Mouse (Mus musculus) heart, embryonic 12.5 days (tissue): Measurements from ENCODE around the gene Glrb. TPM values are rescaled to one million over a fixed set of nuclear protein-coding genes. Genes with fewer than 3 reads are reported as not detected.

Experiments used
- ATAC-seq: fragments of 200-750 bp; cut with Nextera tagmentation; 2 replicates; pipeline ENCODE4 v1.8.0; 2017; ENCODE audit warnings: moderate TSS enrichment, moderate library complexity; ENCODE audit not compliant: insufficient number of reproducible peaks, low FRiP score
- H3K27ac ChIP-seq: fragments of 300-500 bp; sonication (generic); 2 replicates; pipeline ENCODE4 v1.5.1; 2016; ENCODE audit warnings: mild to moderate bottlenecking, moderate library complexity; ENCODE audit not compliant: poor library complexity, severe bottlenecking
- H3K27me3 ChIP-seq: fragments of 300-500 bp; sonication (generic); replicated peaks from 2 replicates; pipeline ENCODE4 v1.6.1; 2016; ENCODE audit warnings: mild to moderate bottlenecking, moderate library complexity
- H3K36me3 ChIP-seq: fragments of 300-500 bp; sonication (generic); 2 replicates; pipeline ENCODE4 v1.6.1; 2016; ENCODE audit warnings: mild to moderate bottlenecking, moderate library complexity
- H3K4me1 ChIP-seq: fragments of 300-500 bp; sonication (generic); replicated peaks from 2 replicates; pipeline ENCODE4 v1.6.1; 2016; ENCODE audit warnings: mild to moderate bottlenecking
- H3K4me2 ChIP-seq: fragments of 300-500 bp; sonication (generic); 2 replicates; pipeline ENCODE4 v1.6.1; 2016; ENCODE audit warnings: mild to moderate bottlenecking, moderate library complexity
- H3K4me3 ChIP-seq: fragments of 300-500 bp; sonication (generic); 2 replicates; pipeline ENCODE4 v1.5.1; 2016; ENCODE audit warnings: mild to moderate bottlenecking
- H3K9ac ChIP-seq: fragments of 300-500 bp; sonication (generic); 2 replicates; pipeline ENCODE4 v1.6.1; 2016; ENCODE audit warnings: mild to moderate bottlenecking, moderate library complexity
- H3K9me3 ChIP-seq: fragments of 300-500 bp; sonication (generic); replicated peaks from 2 replicates; pipeline ENCODE4 v1.6.1; 2016; ENCODE audit warnings: mild to moderate bottlenecking, moderate library complexity
- WGBS: fragments of 180-500 bp; shearing (Covaris S2); methylation state at CpG from one replicate; pipeline ENCODE4 v1.1.7; 2016; 5-methylcytosine and 5-hydroxymethylcytosine counted together
- polyA plus RNA-seq: library from polyadenylated mRNA; unstranded; fragments of >200 nt; fragmentation: Nextera tagmentation; extraction: Ambion mirVana; gene quantifications from 2 replicates; pipeline ENCODE4 v1.2.1, GENCODE M21; 2016

Gene Glrb
- polyA plus RNA-seq = 5.2 and 6.0 TPM in 2 replicates

DNA sequence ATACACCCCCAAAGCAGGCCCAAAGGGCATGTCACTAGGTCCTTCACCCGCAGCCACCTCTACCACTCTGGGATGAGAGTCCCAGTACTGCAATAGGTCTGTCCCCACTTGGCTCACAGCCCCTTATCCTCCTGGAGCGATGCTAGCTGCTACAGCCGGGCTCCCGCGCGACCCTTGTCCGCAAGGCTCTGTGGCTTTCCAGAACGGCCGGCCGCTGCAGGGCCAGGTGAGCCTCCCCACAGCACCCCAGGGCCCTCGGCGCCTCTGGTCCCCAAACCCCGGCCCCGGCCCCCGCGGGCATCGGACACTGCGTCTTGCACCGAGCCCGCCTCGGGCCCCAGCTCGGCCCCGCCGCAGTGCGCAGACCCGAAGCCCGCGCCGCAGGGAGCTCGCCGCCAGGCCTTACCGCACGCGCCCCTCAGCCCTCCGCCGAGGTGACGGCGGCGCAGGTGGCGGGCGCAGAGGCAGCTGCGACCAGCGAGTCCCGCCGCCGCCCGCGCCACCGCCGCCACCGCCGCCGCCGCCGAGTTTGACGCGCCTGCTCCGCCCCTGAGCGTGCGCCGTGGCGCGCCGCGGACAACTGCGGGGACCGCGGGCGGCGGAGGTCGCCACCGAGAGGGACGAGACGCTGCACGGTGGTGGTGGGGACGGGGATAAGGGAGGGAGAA lies at the start of gene Glrb:
TSS of gene Glrb (minus strand) at position 550 of the 668 bp plus-strand sequence.
- H3K4me1 ChIP-seq = 0 out of 2 replicates have a peak, but pooled peaks cover 2% of the 10 kb centered on the region
- under 1% methylated on average over 72 of the region's 76 CpGs for WGBS
- H3K27ac ChIP-seq = no peak within 1 kb of the TSS
- H3K9ac ChIP-seq = peak within 1 kb of the TSS; percentile 85
- H3K9me3 ChIP-seq = no peaks in the 10 kb centered on the region
- peak within 1 kb of the TSS; percentile 84 for H3K4me3 ChIP-seq
- peaks cover 7% of the 10 kb centered on the region; the same call in 1 of the 2 replicates for H3K27me3 ChIP-seq
- H3K36me3 ChIP-seq = no peaks in the 10 kb centered on the region
- ATAC-seq = peak; percentile 64
- peak within 1 kb of the TSS; percentile 98 for H3K4me2 ChIP-seq

DNA sequence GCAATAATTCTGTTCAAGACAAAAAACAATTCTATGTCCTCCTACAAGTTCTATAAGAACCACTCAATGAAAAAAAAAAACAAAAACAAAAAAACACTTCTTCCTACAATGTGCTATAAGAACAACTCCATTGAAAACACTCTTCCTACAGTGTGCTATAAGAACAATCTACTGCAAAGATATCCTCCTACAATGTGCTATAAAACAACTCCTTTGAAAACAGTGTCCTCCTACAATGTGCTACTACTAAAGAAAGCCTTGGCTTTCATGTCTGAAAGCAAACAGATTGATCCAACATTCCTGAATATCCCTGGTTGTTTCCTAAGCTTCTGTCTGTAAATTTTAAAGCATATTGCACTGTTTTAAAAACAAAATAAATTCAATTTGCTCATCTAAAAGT lies 46.5 kb upstream of the Glrb start:
- Histone ChIP-seq H3K4me1 (no peaks in the 10 kb centered on the region), H3K9me3 (no peaks in the 10 kb centered on the region), H3K27me3 (no peaks in the 10 kb centered on the region), H3K4me3 (no peak overlapping the region), H3K36me3 (no peaks in the 10 kb centered on the region), H3K27ac (no peak overlapping the region), H3K4me2 (no peak overlapping the region), H3K9ac (no peak overlapping the region)
- ATAC-seq = no peak

GRCm38 (mm10) chr3:80958591-80958990 lies 45.1 kb upstream of the Glrb start:
- Histone ChIP-seq H3K9me3 (no peaks in the 10 kb centered on the region), H3K27ac (no peak overlapping the region), H3K9ac (no peak overlapping the region), H3K27me3 (no peaks in the 10 kb centered on the region), H3K4me3 (no peak overlapping the region), H3K4me1 (no peaks in the 10 kb centered on the region), H3K4me2 (no peak overlapping the region), H3K36me3 (no peaks in the 10 kb centered on the region)
- no peak for ATAC-seq
- WGBS = 29% methylated on average over 1 of the region's 1 CpGs

DNA sequence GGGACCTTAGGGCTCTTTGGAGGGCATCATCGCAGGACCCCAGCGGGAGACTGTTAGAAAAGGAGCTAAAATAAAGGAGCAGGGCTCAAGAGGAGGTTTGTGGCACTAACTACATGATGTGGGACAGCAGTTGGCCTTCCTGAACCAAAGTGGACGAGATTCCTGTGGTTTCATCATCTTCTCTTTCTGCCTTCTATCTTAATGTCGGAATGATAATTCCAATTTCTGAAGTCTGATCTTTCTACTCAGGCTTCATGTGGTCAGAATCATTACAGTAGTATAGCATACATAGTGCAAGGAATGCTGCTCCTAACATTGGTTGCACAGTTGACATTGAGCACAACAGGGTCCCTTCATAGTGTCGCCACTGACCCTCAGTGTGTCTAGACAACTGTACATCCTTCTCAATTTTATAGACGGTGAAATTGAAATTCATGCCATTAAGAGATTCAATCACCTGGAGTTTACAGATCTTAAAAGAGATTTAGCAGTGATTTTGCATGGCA lies 372 bp upstream of the Glrb start:
- peak overlapping the region; percentile 85 for H3K9ac ChIP-seq
- no peaks in the 10 kb centered on the region for H3K36me3 ChIP-seq
- H3K4me2 ChIP-seq = peak overlapping the region; percentile 98
- H3K27me3 ChIP-seq = peaks cover 7% of the 10 kb centered on the region; the same call in 1 of the 2 replicates
- H3K4me3 ChIP-seq = peak overlapping the region; percentile 84
- 0 out of 2 replicates have a peak, but pooled peaks cover 2% of the 10 kb centered on the region for H3K4me1 ChIP-seq
- no peak for ATAC-seq
- no peaks in the 10 kb centered on the region for H3K9me3 ChIP-seq
- 25% methylated on average over 6 of the region's 6 CpGs for WGBS
- no peak overlapping the region for H3K27ac ChIP-seq

DNA sequence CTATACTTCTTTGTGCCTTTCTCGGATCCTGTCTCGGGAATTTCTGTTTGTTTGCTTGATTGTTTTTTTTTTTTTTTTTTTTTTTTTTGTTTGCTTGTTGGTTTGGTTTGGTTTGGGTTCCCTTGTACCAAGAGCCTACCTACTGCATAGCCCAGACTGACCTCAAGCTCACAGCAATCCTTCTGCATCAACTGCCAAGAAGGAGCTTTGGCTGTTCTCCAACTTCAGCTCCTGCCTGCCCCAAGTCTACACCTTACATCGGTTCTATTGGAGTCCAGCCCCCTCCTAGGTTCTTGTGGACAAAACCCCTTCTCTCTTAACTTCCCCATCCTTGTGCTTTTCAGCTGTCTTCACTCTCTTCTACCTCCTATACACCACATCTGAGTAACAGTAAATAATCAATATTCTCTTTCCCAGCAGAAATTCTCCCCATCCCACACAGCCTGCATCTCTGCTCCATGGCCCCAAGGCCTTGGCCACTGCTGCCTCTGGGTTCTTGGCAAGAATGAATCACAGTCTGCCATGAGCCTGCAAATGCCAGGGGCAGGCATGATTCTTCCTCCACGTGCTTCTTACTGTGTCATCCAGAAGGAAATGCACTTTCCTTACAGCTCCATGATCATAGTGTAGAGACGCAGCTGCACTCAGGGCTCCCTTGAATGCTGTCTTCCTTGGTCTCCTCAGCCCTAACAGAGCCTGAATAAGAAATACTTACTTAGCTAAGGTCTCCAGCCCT lies 18.5 kb downstream of the Glrb start:
- H3K4me3 ChIP-seq = no peak overlapping the region
- no peak overlapping the region for H3K27ac ChIP-seq
- 76% methylated on average over 5 of the region's 5 CpGs for whole genome bisulfite sequencing
- H3K4me2 ChIP-seq = no peak overlapping the region
- no peaks in the 10 kb centered on the region for H3K9me3 ChIP-seq
- peaks cover 5% of the 10 kb centered on the region; the same call in 1 of the 2 replicates for H3K4me1 ChIP-seq
- ATAC-seq = no peak
- no peaks in the 10 kb centered on the region for H3K36me3 ChIP-seq
- no peaks in the 10 kb centered on the region for H3K27me3 ChIP-seq
- H3K9ac ChIP-seq = no peak overlapping the region

- 90% methylated on average over 5 of the region's 5 CpGs for WGBS
- H3K9ac ChIP-seq = no peak overlapping the region
- H3K27me3 ChIP-seq = no peaks in the 10 kb centered on the region
- H3K36me3 ChIP-seq = no peaks in the 10 kb centered on the region
- no peak overlapping the region for H3K4me2 ChIP-seq
- ATAC-seq = no peak
- H3K4me3 ChIP-seq = no peak overlapping the region
- H3K4me1 ChIP-seq = peaks cover 5% of the 10 kb centered on the region; the same call in 1 of the 2 replicates
- no peaks in the 10 kb centered on the region for H3K9me3 ChIP-seq
- no peak overlapping the region for H3K27ac ChIP-seq
Observed at GRCm38 (mm10) chr3:80894328-80894727, 19.1 kb downstream of the Glrb start.

- Histone ChIP-seq H3K9me3 (no peaks in the 10 kb centered on the region), H3K9ac (no peak overlapping the region), H3K4me3 (no peak overlapping the region), H3K4me2 (no peak overlapping the region), H3K27ac (no peak overlapping the region), H3K4me1 (peaks cover 5% of the 10 kb centered on the region; the same call in 1 of the 2 replicates), H3K36me3 (no peaks in the 10 kb centered on the region), H3K27me3 (no peaks in the 10 kb centered on the region)
- WGBS = 45% methylated on average over 4 of the region's 4 CpGs
- ATAC-seq = no peak
Observed at GRCm38 (mm10) chr3:80893055-80893690, 20.3 kb downstream of the Glrb start.

DNA sequence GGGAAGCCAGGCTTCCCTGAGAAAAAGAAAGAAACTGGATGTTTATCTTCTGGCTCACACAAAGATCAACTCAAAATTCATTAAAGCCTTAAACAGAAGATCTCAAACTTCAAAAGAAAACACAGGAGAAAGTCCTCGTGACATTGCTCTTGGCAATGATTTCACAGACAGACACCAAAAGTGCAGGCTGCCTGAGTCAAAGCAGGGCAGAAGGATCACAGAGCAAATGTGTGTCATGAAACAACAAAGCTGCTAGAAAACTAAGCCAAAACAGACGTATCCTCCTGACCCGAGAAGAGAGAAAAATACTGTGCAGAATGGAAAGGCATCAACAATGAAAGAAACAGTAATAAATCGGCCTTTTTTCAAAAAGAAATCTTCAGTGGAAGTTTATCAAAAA lies 22.4 kb downstream of the Glrb start:
- Histone ChIP-seq H3K4me3 (no peak overlapping the region), H3K4me2 (no peak overlapping the region), H3K4me1 (peaks cover 5% of the 10 kb centered on the region; the same call in 1 of the 2 replicates), H3K9ac (no peak overlapping the region), H3K9me3 (no peaks in the 10 kb centered on the region), H3K27me3 (no peaks in the 10 kb centered on the region), H3K27ac (no peak overlapping the region), H3K36me3 (no peaks in the 10 kb centered on the region)
- 40% methylated on average over 4 of the region's 4 CpGs for WGBS
- ATAC-seq = no peak

DNA sequence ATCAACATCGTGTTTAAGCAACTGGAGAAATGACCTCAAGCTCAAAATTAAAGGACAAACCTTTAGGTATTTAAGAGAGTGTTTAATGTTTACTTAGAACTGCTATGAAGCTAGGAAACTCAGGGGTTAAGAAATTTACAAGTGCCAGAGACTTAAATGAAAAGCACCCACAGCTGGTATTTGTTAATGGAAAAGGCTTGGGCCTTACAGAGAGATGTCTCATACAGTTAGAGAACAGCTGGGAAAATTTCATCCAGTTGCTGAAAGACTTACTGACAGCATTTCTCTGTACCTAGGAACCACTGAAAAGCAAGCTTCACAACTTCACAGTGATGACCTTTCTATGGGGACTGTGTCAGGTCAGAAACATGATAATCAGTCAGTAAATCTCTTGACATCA lies 28.3 kb downstream of the Glrb start:
- 76% methylated on average over 1 of the region's 1 CpGs for WGBS
- Histone ChIP-seq H3K9me3 (no peaks in the 10 kb centered on the region), H3K9ac (no peak overlapping the region), H3K4me3 (no peak overlapping the region), H3K4me1 (0 out of 2 replicates have a peak, but pooled peaks cover 11% of the 10 kb centered on the region), H3K4me2 (no peak overlapping the region), H3K27me3 (no peaks in the 10 kb centered on the region), H3K36me3 (no peaks in the 10 kb centered on the region), H3K27ac (no peak overlapping the region)
- ATAC-seq = no peak

- no peaks in the 10 kb centered on the region for H3K36me3 ChIP-seq
- H3K9ac ChIP-seq = no peak overlapping the region
- H3K4me3 ChIP-seq = no peak overlapping the region
- H3K9me3 ChIP-seq = no peaks in the 10 kb centered on the region
- H3K27me3 ChIP-seq = no peaks in the 10 kb centered on the region
- ATAC-seq = no peak; the same call in 1 of the 2 replicates
- 41% methylated on average over 6 of the region's 6 CpGs for WGBS
- no peak overlapping the region for H3K4me2 ChIP-seq
- no peak overlapping the region for H3K27ac ChIP-seq
- 0 out of 2 replicates have a peak, but pooled peaks cover 11% of the 10 kb centered on the region for H3K4me1 ChIP-seq
Observed at GRCm38 (mm10) chr3:80883601-80884000, 29.9 kb downstream of the Glrb start.
